Mouse (Mus musculus) megakaryocyte, embryonic 14.5 days (primary cell): Measurements from ENCODE around the gene Dph3.
"Not testable (repeated sequence)": the region's sequence is repeated elsewhere in the genome, so short reads cannot be mapped to it uniquely, and the experiment has no call there.

Experiments
- FLI1 ChIP-seq: IDR thresholded peaks from 2 replicates; pipeline ENCODE4 v1.6.1; 2012; ENCODE audit warnings: low read length, inconsistent platforms, mixed read lengths
- GATA1 ChIP-seq: IDR thresholded peaks from 3 replicates; pipeline ENCODE4 v1.6.1; 2012; ENCODE audit warnings: mixed read lengths, low read length, inconsistent platforms, borderline replicate concordance

DNA sequence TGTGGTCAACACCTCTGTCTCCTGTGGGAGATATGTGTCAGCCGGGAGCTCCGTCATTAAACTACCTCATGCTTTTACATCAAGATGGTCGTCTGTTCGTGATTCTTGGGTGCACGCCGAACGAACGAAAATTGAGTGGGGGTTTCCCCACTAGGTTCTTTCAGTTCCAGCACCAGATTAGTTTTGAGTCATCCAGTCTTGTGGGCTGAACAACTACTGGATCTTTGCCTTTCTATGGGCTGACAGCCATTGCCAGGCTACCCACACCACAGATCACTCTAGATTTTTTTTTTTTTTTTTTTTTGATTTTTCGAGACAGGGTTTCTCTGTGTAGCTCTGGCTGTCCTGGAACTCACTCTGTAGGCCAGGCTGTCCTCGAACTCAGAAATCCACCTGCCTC lies 26.6 kb upstream of the Dph3 start:
- not testable (repeated sequence) for TF ChIP-seq GATA1, FLI1
